Mouse (Mus musculus): ENCODE measurements around the gene Def8.

The Def8 gene

GRCm38 (mm10) chr8:123414255-123414654, 9.1 kb upstream of the Def8 start:
- DNase-seq (ENCODE audit: low spot score), result no peak

- peak; percentile 61 for DNase-seq (ENCODE audit: low spot score)
These were observed 8.2 kb upstream of the Def8 start for GRCm38 (mm10) chr8:123414997-123415696.

- DNase-seq (ENCODE audit: low spot score), result peak; percentile 86
These were observed 7.1 kb upstream of the Def8 start for GRCm38 (mm10) chr8:123415967-123416943.

GRCm38 (mm10) chr8:123416944-123417555, 6.3 kb upstream of the Def8 start:
- DNase-seq (ENCODE audit: low spot score), result no peak

- no peak for DNase-seq (ENCODE audit: low spot score)
These were observed 3.6 kb upstream of the Def8 start for GRCm38 (mm10) chr8:123419711-123420110.

- DNase-seq (ENCODE audit: low spot score), result no peak
These were observed 2.6 kb upstream of the Def8 start for GRCm38 (mm10) chr8:123420525-123421281.

- no peak for DNase-seq (ENCODE audit: low spot score)
These were observed 2.0 kb upstream of the Def8 start for GRCm38 (mm10) chr8:123421325-123421724.

- peak; percentile 90 for DNase-seq (ENCODE audit: low spot score)
These were observed 1.1 kb upstream of the Def8 start for GRCm38 (mm10) chr8:123422056-123422780.

GRCm38 (mm10) chr8:123422781-123423159, 557 bp upstream of the Def8 start:
- no peak for DNase-seq (ENCODE audit: low spot score)

- peak; percentile 98 for DNase-seq (ENCODE audit: low spot score)
These were observed 3.5 kb downstream of the Def8 start for GRCm38 (mm10) chr8:123426511-123427509.

GRCm38 (mm10) chr8:123427639-123428275, 4.4 kb downstream of the Def8 start:
- DNase-seq (ENCODE audit: low spot score), result peak; percentile 98

GRCm38 (mm10) chr8:123428343-123428893, 5.1 kb downstream of the Def8 start:
- DNase-seq (ENCODE audit: low spot score), result no peak

GRCm38 (mm10) chr8:123428939-123429721, 5.8 kb downstream of the Def8 start:
- peak; percentile 94 for DNase-seq (ENCODE audit: low spot score)

GRCm38 (mm10) chr8:123429722-123430013, 6.3 kb downstream of the Def8 start:
- peak; percentile 93 for DNase-seq (ENCODE audit: low spot score)

GRCm38 (mm10) chr8:123430936-123431335, 7.6 kb downstream of the Def8 start:
- DNase-seq (ENCODE audit: low spot score), result peak; percentile 90

GRCm38 (mm10) chr8:123431616-123432365, 8.5 kb downstream of the Def8 start:
- DNase-seq (ENCODE audit: low spot score), result peak; percentile 95

- no peak for DNase-seq (ENCODE audit: low spot score)
These were observed 9.1 kb downstream of the Def8 start for GRCm38 (mm10) chr8:123432381-123432780.
